Mouse (Mus musculus) brain, embryonic 14.5 days (tissue): ENCODE measurements around the gene Optn. TPM values are rescaled to one million over a fixed set of nuclear protein-coding genes. Genes with fewer than 3 reads are reported as not detected.

Experiments
- DNase-seq: peaks from one replicate; pipeline ENCODE4 v3.0.0-alpha.2; 2011; ENCODE audit warnings: low read depth
- CTCF ChIP-seq: fragments of 200-500 bp; IDR thresholded peaks from 2 replicates; pipeline ENCODE4 v1.5.1; 2012; ENCODE audit warnings: inconsistent platforms, mild to moderate bottlenecking, moderate library complexity, borderline replicate concordance; ENCODE audit not compliant: insufficient read depth, insufficient read length; ENCODE audit errors: extremely low read depth
- POLR2A ChIP-seq: fragments of 200-500 bp; IDR thresholded peaks from 2 replicates; pipeline ENCODE4 v1.6.1; 2012; ENCODE audit warnings: mild to moderate bottlenecking, inconsistent platforms, borderline replicate concordance; ENCODE audit not compliant: poor library complexity, insufficient read depth, insufficient read length, severe bottlenecking; ENCODE audit errors: extremely low read depth
- polyA plus RNA-seq: library from polyadenylated mRNA; depleted of rRNA; stranded (reverse); fragments of >200 nt; gene quantifications from 2 replicates; pipeline ENCODE4 v1.2.3, GENCODE M21; 2012; rRNA removed

Gene Optn
- polyA plus RNA-seq, result 1.5 and 5.7 TPM in 2 replicates

DNA sequence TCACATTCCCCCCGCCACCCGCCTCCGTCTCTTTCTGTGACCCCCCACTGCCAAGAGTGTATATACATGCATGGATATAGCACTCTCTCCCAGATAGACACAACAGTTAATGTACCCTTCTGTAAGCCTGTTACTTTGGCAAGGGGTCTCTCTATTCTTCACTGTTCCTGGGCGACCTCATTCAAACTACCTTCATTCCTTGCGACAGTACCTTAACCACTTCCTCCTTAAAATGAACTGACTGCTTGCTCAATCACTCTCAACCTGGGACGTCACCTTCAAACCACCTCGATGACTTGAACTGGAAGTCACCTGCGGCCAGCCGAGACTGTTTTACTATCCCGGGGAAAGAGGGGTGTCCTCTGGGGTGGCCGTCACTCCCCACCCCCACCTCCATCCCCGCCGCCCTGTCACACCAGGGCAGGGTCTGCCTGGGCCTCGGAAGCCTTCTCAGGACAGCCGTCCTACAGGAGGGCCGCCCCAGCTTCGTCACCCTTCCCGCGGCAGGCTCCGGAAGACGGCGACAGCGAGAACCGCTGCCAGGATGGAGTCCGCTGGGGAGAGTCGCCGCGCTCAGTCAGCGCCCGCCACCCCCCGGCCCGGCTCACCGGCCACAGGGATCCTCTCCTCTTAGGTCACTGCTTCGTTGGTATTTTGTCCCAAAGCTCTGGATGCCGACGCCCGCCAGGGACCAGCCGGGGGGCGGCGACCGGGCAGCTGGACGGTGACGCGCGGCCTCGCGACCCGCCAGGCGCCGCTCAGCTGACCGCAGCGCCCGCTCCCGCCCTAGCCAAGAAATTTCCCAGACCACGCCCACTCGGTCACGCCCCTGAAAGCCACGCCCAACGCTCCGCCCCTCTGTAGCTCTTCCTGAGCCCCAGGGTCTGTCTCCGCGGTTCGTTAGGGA, at the start of gene Optn:
TSS of gene Optn (minus strand) at position 753 of the 907 bp plus-strand sequence.
- no peak for TF ChIP-seq CTCF
- TF ChIP-seq POLR2A, result 0 out of 2 replicates have a peak, but pooled peaks have one; percentile 31
- DNase-seq, result peak; percentile 83

DNA sequence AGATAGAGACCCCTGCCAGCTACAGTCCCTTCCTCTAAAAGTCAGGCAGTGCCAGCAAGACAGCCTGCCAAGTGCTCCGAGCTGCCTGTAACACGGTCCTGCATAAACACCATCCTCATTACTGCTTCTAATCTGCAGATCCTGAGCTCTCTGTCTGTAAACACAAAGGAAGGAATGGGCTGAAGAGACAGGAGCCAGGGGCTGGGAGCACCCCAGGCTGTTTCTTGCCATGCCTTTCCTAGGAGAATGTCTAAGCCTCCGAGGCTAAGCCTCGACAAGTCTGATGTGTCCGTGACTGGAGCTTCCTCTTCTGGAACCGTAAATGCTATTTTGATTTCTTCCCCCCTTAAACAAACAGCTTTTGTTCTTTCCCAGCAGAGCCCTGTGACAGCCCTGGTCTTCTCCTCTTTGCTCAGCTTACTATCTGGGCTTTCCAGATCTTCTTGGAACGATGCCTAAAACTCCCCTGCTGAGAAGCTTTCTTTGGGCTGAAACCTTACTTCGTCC, 49.0 kb upstream of the Optn start:
- peak; percentile 86 for DNase-seq

DNA sequence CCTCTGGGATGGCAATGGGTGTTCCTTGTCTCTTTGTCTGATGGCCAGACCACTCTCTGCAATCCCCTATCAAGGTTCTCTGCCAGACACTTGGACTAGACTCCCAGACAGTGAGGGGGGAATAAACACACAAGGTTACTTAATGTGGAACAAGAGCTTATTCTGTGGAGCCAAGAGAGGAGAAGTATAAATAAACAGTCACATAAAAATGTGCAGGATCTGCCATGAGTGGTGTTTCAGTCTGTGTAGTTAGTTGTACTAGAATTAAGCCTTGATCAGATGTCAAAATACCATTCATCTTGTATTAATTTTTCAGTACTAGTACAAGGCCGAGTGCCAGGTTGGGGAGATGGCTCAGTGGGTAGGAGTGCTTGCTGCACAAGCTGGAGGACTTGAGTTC, 39.0 kb upstream of the Optn start:
- no peak for TF ChIP-seq POLR2A
- TF ChIP-seq CTCF, result no peak
- no peak for DNase-seq

More for the DNA sequence above, 49.0 kb upstream of the Optn start:
- no peak for TF ChIP-seq CTCF
- no peak for TF ChIP-seq POLR2A

DNA sequence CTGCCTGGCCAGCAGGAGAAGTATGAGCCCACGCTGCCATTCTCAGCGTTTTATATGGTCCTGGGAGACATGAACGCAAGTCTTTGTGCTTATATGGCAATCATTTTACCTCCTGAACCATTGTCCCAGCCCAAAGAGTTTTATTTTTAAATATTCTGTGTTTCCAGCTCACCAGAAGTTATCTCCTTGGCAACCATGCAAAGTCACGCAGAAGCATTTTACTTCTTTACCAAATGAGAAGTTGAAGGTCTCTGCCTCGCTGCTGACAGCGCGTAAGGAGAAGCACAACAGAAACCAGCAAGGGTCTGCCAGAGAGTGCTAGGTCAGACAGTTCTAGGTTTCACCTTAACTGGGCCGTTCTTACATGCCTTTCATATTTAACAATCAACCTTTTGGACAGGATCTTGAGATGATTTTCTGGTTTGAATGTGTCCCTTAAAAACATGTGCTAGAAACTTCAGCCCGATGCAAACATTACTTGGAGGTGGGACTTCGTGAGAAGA, 37.9 kb upstream of the Optn start:
- DNase-seq, result no peak
- no peak for TF ChIP-seq POLR2A
- TF ChIP-seq CTCF, result no peak

GRCm38 (mm10) chr2:5099176-5099575, 35.3 kb upstream of the Optn start:
- TF ChIP-seq POLR2A (no peak), CTCF (no peak)
- no peak for DNase-seq

GRCm38 (mm10) chr2:5097786-5098445, 34.1 kb upstream of the Optn start:
- TF ChIP-seq CTCF (no peak), POLR2A (no peak)
- DNase-seq, result peak; percentile 84

DNA sequence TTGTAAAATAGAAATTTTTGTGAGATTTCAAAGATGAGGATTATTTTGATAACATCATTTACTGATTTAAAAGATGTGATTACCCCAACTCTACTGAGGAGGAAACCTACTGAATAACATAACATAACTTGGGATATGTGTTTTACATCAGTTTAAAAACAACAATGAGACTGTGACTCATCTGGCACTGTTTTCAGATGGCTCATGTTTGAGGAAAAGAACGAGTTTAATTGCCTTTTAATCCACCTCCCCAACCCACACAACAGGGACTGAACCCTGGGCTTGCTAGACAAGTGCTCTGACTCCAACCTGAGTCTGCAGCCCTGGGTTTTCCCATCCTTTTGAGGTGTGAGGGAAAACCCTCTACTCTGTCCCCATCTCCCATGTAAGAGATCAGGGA, 31.5 kb upstream of the Optn start:
- no peak for DNase-seq
- TF ChIP-seq POLR2A (no peak), CTCF (no peak)

GRCm38 (mm10) chr2:5094876-5095275, 31.0 kb upstream of the Optn start:
- DNase-seq, result no peak
- no peak for TF ChIP-seq CTCF
- TF ChIP-seq POLR2A, result no peak

GRCm38 (mm10) chr2:5090385-5090784, 26.5 kb upstream of the Optn start:
- peak; percentile 62; the same call in 1 of the 2 replicates for TF ChIP-seq CTCF
- DNase-seq, result peak; percentile 82

- no peak for TF ChIP-seq CTCF
- no peak for TF ChIP-seq POLR2A
- no peak for DNase-seq
These were observed 23.8 kb upstream of the Optn start for GRCm38 (mm10) chr2:5087667-5088066.

- TF ChIP-seq CTCF (no peak), POLR2A (no peak)
- DNase-seq, result no peak
These were observed 19.9 kb upstream of the Optn start for GRCm38 (mm10) chr2:5083739-5084138.

- peak; percentile 89 for DNase-seq
- peak; percentile 88 for TF ChIP-seq CTCF
- no peak for TF ChIP-seq POLR2A
These were observed 16.4 kb upstream of the Optn start for GRCm38 (mm10) chr2:5080053-5080787.
